Mouse (Mus musculus) midbrain, postnatal 0 days (tissue): ENCODE measurements around the gene Lin28a. TPM values are rescaled to one million over a fixed set of nuclear protein-coding genes. Genes with fewer than 3 reads are reported as not detected.
A peak's percentile ranks its signal among the peaks of the same experiment; 100 is the strongest.

Experiments
- ATAC-seq: fragments of 200-750 bp; cut with Nextera tagmentation; 2 replicates; pipeline ENCODE4 v1.8.0; 2017; ENCODE audit warnings: moderate number of reproducible peaks, mild to moderate bottlenecking, moderate TSS enrichment, moderate library complexity; ENCODE audit not compliant: low FRiP score
- DNase-seq: peaks from one replicate; pipeline ENCODE4 v3.0.0-alpha.2; 2015; ENCODE audit warnings: low spot score
- H3K27ac ChIP-seq: fragments of 300-500 bp; sonication (generic); 2 replicates; pipeline ENCODE4 v1.5.1; 2014; ENCODE audit warnings: low read depth, mild to moderate bottlenecking, low read length, mixed read lengths
- H3K27me3 ChIP-seq: fragments of 300-500 bp; sonication (generic); 2 replicates; pipeline ENCODE4 v1.6.1; 2014; ENCODE audit warnings: low read length, control low read depth, mixed read lengths; ENCODE audit not compliant: insufficient read depth
- H3K36me3 ChIP-seq: fragments of 300-500 bp; sonication (generic); 2 replicates; pipeline ENCODE4 v1.6.1; 2014; ENCODE audit warnings: low read length, control low read depth, mixed read lengths; ENCODE audit not compliant: insufficient read depth
- H3K4me1 ChIP-seq: fragments of 300-500 bp; sonication (generic); 2 replicates; pipeline ENCODE4 v1.6.1; 2014; ENCODE audit warnings: mild to moderate bottlenecking, control low read depth, antibody characterized with exemption, low read length, mixed read lengths; ENCODE audit not compliant: insufficient read depth
- H3K4me2 ChIP-seq: fragments of 300-500 bp; sonication (generic); 2 replicates; pipeline ENCODE4 v1.6.1; 2014; ENCODE audit warnings: low read depth, mild to moderate bottlenecking, low read length, mixed read lengths; ENCODE audit not compliant: poor library complexity, severe bottlenecking
- H3K4me3 ChIP-seq: fragments of 300-500 bp; sonication (generic); 2 replicates; pipeline ENCODE4 v1.5.1; 2014; ENCODE audit warnings: low read depth, mild to moderate bottlenecking, low read length, moderate library complexity
- H3K9ac ChIP-seq: fragments of 300-500 bp; sonication (generic); replicated peaks from 2 replicates; pipeline ENCODE4 v1.6.1; 2014; ENCODE audit warnings: mild to moderate bottlenecking, low read length, moderate library complexity, mixed read lengths; ENCODE audit not compliant: poor library complexity, severe bottlenecking
- H3K9me3 ChIP-seq: fragments of 300-500 bp; sonication (generic); 2 replicates; pipeline ENCODE4 v1.6.1; 2016; ENCODE audit warnings: low read length, control low read depth
- CTCF ChIP-seq: IDR thresholded peaks from 2 replicates; pipeline ENCODE4 v1.5.1; 2016; ENCODE audit warnings: antibody characterized with exemption, mild to moderate bottlenecking
- WGBS: fragments of 180-500 bp; shearing (Covaris S2); extraction: QIAGEN DNeasy Blood & Tissue Kit; methylation state at CpG from one replicate; pipeline ENCODE4 v1.1.7; 2014; 5-methylcytosine and 5-hydroxymethylcytosine counted together
- polyA plus RNA-seq: library from polyadenylated mRNA; unstranded; fragments of >200 nt; fragmentation: Nextera tagmentation; extraction: Ambion mirVana; gene quantifications from 2 replicates; pipeline ENCODE4 v1.2.1, GENCODE M21; 2015
- total RNA-seq: library from RNA; depleted of rRNA; stranded (reverse); fragments of >200 nt; gene quantifications from 2 replicates; pipeline ENCODE4 v1.2.3, GENCODE M21; 2014

The Lin28a gene
- total and polyA plus RNA-seq, 2 experiments from 2014 or later = 0.04 to 0.05 TPM

DNA sequence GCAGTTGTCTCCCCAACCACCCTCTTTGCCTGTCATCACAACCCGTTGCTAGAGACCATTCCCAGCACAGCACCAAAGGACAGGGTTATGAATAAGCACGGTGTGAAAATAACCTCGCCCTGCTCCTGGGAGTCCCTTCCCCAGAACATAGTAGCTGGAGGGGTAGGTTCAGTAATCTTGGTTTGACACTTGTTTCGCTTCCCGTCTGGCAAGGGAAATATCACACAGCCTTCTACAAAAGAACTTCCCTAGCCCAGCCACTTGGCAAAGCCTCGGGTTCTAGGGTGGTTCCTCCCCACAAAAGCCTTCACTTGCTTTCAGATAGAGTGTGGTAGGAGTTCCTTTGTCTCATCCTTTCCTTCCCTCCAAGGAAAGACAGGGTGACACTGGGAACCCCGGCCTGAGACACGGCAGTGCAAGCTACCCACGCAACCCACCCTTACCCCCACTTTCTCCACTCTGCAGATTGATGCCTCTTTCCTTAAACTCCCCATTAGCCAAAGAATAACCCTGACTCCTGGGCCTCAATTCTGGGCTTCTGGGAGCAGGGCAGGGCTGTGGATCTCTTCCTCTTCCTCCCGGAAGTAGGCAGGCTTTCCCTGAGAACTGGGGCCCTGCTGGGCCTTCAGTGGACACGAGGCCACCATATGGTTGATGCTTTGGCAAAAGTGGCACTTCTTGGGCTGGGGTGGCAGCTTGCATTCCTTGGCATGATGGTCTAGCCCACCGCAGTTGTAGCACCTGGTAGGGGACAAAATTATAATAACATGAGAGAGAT is 12.9 kb downstream of the Lin28a start:
- WGBS = 63% methylated on average over 12 of the region's 12 CpGs
- Histone ChIP-seq H3K9ac (no peak overlapping the region), H3K4me1 (no peaks in the 10 kb centered on the region), H3K27me3 (no peaks in the 10 kb centered on the region), H3K27ac (no peak overlapping the region), H3K4me2 (no peak overlapping the region), H3K36me3 (no peaks in the 10 kb centered on the region), H3K9me3 (no peaks in the 10 kb centered on the region), H3K4me3 (no peak overlapping the region)
- ATAC-seq (no peak), DNase-seq (no peak)
- TF ChIP-seq CTCF = no peak

DNA sequence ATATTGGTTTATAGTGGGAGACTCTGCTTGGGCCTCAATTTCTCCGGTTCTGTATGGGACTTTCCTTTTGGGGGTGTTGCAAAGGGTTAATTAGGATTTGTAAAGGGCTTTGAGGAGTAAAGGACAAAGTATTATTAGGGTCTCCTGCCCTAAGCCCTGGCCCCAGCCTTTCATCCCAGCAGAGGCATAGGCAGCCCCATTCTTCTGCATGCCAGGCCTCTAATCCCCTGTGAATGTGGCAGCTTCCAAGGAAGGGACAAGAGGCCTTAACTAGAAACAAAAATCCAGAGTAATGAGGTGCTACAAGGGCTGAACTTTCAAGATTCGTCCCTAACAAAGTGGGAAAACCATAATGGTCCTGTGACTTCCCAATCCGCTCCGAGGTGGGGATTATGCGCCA is 15.7 kb downstream of the Lin28a start:
- H3K27me3 ChIP-seq = no peaks in the 10 kb centered on the region
- no peaks in the 10 kb centered on the region for H3K4me1 ChIP-seq
- H3K9ac ChIP-seq = no peak overlapping the region
- H3K9me3 ChIP-seq = no peaks in the 10 kb centered on the region
- H3K4me3 ChIP-seq = no peak overlapping the region
- WGBS = 21% methylated on average over 5 of the region's 5 CpGs
- no peak overlapping the region for H3K27ac ChIP-seq
- no peaks in the 10 kb centered on the region for H3K36me3 ChIP-seq
- H3K4me2 ChIP-seq = no peak overlapping the region
- DNase-seq (no peak), ATAC-seq (no peak)
- TF ChIP-seq CTCF = no peak

DNA sequence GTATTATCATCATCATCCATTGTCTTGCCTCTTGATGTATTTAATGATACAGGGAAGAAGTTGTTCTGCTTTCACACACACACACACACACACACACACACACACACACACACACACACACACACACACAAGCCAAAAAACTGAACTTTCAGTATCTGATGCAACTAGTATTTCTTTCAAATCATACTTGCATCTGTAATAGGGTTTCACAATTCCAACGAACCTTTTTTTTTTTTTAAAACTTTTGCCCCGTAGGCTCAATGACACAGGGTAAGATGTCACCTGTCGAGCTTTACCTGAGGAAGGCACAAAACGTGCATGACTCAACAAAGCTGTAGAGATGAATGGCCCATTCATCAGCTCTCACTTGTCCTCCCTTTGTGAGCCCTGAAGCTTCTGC is 16.4 kb downstream of the Lin28a start:
- no peaks in the 10 kb centered on the region for H3K36me3 ChIP-seq
- H3K9ac ChIP-seq = no peak overlapping the region
- 30% methylated on average over 4 of the region's 4 CpGs for WGBS
- no peaks in the 10 kb centered on the region for H3K9me3 ChIP-seq
- no peak for DNase-seq
- TF ChIP-seq CTCF = no peak
- no peak overlapping the region for H3K27ac ChIP-seq
- no peak overlapping the region for H3K4me3 ChIP-seq
- no peaks in the 10 kb centered on the region for H3K4me1 ChIP-seq
- no peak overlapping the region for H3K4me2 ChIP-seq
- no peak for ATAC-seq
- no peaks in the 10 kb centered on the region for H3K27me3 ChIP-seq

DNA sequence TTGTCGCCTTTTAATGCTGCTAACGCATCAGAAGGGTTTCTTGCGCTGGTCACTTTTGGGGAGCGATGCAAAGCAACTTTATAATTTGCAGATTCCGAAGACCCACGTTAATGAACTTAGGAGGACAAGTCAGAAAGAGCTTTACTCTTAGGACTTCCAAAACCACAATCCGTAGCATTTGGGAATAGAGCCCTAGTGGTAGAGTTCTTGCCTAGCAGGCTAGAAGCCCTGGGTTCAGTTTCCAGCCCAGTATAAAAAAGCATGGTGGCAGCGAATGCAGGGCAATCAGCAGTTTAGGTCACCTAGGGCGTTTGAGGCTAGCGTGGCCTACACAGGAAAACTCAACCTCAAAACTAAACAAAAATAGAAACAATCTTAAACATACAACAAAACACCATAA is 16.9 kb downstream of the Lin28a start:
- no peak overlapping the region for H3K4me2 ChIP-seq

DNA sequence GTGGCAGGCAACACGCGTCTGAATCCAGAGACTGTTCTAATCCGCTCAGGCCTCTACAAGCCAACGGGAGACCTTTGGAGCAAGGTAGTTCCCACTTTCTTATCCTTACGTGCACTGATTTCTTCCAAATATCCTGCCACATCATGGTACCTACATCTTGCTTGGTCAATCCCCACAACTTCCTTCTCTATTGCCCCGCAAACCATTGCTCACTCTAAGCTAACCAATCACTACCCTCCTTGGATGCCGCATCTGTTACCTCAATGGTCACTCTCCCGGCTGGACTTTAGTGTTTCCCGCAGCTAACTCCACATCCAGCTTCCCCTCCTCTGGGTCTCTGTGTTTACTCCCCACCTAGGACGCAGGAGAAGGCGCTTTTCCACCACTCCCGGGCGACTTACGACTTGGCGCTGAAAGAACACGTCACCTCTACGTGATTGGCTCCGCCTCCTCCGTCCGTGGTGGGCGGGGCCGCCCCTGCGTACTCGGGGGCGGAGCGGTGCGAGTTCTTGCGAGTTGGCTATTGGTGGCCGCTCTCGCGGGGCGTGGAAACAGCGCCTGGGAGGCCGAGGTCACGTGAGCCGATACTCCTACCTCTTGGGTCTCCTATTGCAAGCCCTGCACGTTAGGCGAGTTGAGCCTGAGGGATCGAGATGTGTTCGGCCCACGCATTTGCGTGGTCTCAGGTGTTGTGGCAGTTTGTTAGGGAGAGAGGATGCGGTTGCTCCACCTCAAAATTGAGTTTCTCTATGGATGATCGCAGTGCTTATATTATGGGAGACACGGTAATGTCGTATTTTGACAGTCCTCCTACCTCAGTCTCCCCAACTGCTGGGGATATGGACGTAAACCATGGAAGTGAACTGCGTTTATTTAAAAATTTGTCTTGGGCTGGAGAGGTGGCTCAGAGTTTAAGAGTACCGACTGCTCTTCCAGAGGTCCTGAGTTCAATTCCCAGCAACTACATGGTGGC is 17.9 kb downstream of the Lin28a start, which contains the start of gene Dhdds:
Dhdds (minus strand) TSS at position 453 of the 973 bp plus-strand sequence.
- Histone ChIP-seq H3K36me3 (peaks cover 5% of the 10 kb centered on the region; the same call in 1 of the 2 replicates), H3K27me3 (no peaks in the 10 kb centered on the region), H3K4me3 (peak within 1 kb of the TSS; percentile 70), H3K4me1 (no peaks in the 10 kb centered on the region), H3K9ac (peak within 1 kb of the TSS; percentile 76), H3K4me2 (peak within 1 kb of the TSS; percentile 85), H3K27ac (peak within 1 kb of the TSS; percentile 59; the same call in 1 of the 2 replicates), H3K9me3 (no peaks in the 10 kb centered on the region)
- DNase-seq = peak; percentile 98
- ATAC-seq = peak; percentile 98
- 1% methylated on average over 49 of the region's 49 CpGs for WGBS
- TF ChIP-seq CTCF = no peak

More for the DNA sequence above, 16.9 kb downstream of the Lin28a start:
- Histone ChIP-seq H3K4me1 (no peaks in the 10 kb centered on the region), H3K27me3 (no peaks in the 10 kb centered on the region), H3K27ac (no peak overlapping the region), H3K4me3 (no peak overlapping the region), H3K9me3 (no peaks in the 10 kb centered on the region), H3K36me3 (peaks cover 4% of the 10 kb centered on the region; the same call in 1 of the 2 replicates), H3K9ac (no peak overlapping the region)
- TF ChIP-seq CTCF = peak; percentile 40
- DNase-seq = no peak
- ATAC-seq = no peak
- 53% methylated on average over 10 of the region's 10 CpGs for WGBS
